Mouse (Mus musculus) kidney, postnatal 10 days (tissue): ENCODE measurements around the gene Atp11b.

Source experiments
- DNase-seq: peaks from one replicate; pipeline ENCODE4 v3.0.0; 2021; ENCODE audit warnings: mixed read lengths

The Atp11b gene

DNA sequence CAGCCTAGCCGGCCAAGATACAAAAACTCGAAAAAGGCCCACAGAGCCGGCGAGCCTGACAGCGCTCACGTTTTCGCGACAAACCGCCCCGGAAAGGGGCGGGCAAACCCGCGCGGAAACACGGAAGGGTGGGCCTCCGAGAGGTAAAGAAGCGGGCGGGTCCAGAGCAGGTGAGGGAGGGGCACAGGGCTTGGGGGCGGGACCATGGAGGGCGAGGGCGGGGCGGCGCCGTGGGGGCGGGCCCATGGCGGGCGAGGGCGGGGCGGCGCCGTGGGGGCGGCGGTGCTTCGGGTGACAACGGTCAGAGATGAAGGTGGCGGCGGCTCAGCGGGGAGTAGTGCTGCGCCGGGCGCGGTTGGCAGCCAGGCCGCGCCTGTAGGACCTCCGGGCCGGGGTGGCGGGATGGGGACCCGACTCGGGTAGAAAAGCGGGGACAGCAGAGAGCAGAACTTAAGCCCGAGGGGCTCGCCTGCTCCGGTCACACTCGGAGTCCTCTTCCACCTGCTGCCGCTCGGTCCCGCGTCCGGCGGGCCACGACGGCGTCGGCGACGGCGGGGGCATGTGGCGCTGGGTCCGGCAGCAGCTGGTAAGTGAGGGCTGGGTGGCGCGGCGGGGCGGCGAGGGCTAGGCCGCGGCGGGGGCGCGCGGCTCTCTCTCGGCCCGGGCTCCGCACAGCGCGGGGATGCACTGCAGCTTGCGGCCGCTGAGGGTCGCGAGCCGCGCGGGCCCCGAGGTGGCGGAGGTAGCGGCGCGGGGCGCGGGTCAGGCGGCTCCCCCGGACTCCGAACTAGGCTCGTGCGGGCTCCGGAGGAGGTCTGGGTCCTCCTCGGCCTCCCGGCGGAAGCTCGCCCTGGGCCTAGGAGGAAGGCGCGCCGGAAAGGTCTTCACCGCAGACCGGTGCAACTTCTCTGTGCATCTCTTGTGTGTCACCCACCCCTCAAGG, at the start of gene Atp11b:
Gene Atp11b, plus strand, starts transcription at position 282 of the 943 bp plus-strand sequence.
- peak; percentile 90 for DNase-seq

GRCm38 (mm10) chr3:35704328-35704613, 49.6 kb upstream of the Atp11b start:
- DNase-seq, result no peak

GRCm38 (mm10) chr3:35719531-35720205, 34.2 kb upstream of the Atp11b start:
- no peak for DNase-seq

DNA sequence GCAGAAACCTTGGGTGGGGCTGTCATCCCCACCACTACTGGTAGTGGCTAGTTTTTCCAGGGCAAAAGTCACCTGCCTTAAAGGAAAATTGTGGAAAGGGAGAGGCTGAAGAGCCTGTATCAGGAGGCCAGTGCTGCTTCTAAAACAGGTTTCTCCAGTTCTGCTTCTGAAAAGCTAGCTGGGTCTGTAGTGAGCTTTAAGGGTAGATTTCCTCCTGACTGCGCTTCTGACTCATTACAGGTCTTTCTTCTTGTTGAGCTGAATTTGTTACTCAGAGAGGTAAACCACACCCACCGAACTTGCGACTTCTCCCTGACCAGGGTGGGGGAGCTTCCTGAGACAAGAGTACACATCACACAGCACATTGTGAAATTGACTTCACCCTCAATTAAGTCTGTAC, 33.1 kb upstream of the Atp11b start:
- DNase-seq, result no peak

DNA sequence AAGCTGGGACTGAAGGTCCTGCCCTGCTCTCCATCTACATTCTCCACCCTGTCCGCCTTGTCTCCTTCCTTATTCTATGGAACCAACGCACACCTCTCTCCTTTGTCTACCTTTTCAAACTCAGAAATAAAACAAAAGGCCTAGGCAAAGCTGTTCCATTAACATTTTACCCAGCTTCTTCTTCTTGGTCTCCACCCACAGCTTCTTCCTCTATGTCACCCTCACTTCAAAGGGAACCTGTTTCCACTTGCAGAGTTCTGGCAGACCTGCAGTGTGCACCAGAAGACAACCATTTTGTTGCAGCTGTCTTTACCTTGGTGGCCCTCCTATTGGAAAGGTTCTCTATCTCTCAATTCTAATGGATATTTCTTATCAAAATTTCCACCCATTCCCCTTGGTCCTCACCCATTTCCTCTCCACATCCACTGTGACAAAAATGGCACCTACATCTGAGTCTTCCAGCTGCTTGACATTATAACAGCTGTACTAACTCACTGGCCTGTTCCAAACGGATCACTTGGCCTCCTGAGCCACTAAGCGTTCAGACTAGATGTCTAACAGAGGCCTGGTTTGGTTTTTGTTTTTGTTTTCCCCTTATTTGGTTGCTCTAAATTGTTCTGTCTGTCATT, 32.0 kb upstream of the Atp11b start:
- no peak for DNase-seq

DNA sequence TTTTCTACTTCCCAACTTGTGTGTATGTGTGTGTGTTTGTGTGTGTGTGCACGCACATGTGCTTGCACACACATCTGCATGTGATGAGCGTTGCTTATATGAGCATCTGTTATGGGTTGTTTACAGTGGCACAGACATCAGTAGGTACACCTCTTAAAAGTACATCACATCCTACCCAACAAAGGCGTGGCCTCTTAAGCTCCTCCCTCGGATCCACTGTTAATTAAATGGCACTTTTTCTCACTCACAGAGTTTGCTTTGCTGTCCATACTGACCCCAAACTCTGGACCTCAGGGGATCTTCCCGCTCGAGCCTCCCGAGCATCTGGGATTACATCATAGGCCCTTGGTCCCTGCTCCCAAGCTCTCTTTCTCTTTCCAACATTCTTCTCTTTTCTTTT, 31.1 kb upstream of the Atp11b start:
- no peak for DNase-seq

DNA sequence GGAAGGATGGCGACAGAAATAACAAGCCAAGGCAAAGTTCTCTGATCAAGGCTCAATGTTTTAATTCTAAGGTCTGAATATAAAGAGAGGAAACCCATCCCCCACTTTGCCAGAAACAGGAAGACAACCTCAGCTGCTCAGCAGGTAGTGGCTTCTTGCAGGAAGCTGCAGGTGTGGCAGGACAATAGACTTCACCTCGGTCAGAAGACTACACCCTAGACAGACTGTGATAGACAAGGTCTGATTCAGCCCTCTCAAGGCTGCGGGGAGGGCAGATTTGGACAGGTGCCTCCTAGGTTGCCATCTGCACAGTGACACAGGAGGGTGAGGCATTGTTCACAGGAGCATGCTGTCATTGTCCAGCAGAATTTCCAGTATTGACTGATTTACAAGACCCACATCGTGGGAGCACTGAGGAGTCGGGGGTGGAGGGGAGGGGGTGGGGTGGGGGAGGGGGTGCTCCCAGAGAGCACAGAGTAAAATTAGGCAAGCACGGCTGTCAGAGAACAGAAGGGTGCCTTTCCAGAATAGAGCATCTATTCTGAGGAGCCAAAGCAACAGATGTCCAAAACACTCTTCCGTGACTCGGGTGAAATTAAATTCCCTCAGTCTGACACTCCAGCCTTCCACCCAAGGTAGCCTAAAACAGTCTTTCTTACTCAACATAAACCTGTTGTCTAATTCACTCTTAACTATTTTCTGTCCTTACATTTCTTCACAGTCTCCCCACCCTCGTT, 30.2 kb upstream of the Atp11b start:
- no peak for DNase-seq

GRCm38 (mm10) chr3:35725096-35725495, 28.8 kb upstream of the Atp11b start:
- no peak for DNase-seq

GRCm38 (mm10) chr3:35726936-35727335, 27.0 kb upstream of the Atp11b start:
- DNase-seq, result no peak

DNA sequence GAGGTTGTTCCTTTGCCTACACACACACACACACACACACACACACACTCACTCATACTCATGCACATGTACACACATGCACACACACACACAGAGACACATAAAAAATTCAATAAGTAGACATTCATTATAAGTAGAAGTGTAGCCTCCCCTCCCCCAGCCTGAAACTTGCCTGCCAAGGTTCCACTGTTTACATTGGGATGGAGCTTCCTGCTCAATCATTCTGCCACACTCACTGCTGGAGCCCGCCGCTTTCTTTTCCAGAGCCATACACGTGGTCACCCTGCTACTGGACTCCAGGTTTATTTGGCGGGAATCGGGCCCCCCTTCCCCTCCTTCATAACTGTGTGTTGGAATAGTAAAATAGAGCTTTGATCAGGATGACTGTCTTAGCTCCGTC, 24.4 kb upstream of the Atp11b start:
- DNase-seq, result no peak

DNA sequence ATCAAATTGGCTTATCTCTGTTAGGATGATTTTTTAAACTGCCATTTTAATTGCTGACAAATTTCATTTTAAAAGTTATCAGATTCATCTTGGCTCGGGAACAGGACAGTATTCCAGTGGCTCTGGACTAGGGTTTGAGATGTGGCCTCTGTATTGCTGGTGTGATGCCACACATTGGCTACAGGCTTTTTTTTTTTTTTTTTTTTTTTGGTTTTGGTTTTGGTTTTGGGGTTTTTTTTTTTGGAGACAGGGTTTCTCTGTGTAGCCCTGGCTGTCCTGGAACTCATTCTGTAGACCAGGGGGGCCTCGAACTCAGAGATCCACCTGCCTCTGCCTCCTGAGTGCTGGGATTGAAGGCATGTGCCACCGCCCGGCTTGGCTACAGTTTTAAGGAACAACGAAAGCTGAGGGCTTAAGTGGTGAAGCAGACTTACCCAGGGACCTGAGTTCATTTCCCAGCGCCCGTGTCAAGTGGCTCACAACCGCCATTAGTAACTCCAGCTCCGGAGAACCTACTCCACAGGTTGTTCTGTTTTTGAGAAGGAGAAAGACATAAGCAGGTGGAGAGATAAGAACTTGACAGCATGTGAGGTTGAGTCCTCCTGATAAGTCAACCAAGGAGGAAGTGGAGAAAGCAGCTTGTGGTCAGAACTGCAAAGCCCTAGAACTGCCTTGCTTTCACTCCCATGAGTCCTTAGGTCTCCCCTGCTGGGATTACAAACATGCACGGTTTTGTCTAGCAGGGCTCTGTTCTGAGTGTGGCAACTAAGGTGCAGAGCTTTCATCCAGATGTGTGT, 21.7 kb upstream of the Atp11b start:
- no peak for DNase-seq

DNA sequence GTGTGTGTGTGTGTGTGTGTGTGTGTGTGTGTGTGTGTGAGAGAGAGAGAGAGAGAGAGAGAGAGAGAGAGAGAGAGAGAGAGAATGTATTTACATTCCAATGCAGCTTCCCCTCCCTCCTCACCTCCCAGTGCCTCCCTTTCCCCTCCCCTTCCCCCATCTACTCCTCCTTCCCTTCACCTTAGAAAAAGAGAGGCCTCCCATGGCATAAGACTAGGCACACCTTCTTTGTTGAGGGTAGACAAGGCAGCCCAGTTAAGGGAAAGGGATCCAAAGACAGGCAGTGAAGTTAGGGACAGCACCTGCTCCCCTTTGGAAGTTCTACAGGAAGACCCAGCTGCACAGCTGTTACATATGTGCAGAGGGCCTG, 21.1 kb upstream of the Atp11b start:
- no peak for DNase-seq

DNA sequence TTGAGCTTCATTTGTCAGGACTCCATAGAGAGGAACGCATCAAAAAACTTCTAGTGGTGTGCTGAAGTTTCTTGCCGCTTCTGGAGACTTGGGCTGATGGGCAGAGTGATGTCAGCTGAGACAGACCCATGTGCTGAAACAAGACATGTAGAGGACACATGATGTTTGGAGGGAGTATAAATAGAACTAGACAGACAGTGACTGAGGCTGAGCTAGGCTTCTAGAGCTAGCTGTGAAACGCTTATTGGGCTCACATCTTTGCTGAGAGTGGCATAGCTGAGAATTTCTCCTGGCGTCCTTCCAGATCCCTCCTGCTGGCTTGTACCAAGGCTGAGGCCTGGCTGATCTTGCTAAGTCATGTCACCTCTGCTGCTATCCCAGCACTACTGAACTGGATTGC, 19.4 kb upstream of the Atp11b start:
- DNase-seq, result peak; percentile 14

DNA sequence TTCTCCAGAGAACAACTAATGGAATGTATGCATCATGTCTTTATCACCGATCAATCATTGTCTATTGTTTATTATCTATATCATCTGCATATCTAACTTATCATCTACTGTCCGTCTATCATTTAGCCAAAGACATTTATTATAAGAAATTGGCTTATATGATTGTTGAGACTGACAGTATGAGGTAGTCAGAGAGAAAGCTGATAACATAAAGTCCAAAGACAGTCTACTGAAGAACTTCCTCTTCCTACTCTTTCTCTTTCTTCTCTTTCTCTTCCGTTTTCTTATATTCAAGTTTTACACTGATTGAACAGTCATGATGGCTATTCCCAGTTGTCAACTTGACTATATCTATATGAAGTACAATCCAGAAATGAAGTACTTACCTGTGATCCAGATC, 15.8 kb upstream of the Atp11b start:
- DNase-seq, result no peak

- DNase-seq, result peak; percentile 32
Observed at GRCm38 (mm10) chr3:35745010-35745409, 8.9 kb upstream of the Atp11b start.

GRCm38 (mm10) chr3:35746840-35747456, 7.0 kb upstream of the Atp11b start:
- no peak for DNase-seq

- DNase-seq, result no peak
Observed at GRCm38 (mm10) chr3:35750286-35750685, 3.6 kb upstream of the Atp11b start.

DNA sequence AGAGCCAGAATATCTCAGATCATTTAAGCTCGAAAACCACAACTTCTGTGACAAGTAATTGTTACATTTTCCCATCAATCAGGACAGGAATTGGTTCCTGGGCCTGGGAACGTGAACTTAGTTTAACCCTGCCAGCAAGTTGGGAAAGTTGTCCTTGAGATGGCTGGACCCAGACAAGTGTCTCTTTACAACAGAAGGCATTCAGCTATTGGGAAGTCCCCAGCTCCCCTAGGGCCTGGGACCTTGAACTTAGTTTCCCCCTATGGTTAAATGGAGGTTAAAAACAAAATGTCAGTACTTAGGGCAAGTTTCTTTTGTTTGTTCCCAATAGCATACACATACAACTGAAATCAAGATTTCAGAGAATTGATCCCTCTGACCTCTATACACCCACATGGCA, 2.2 kb upstream of the Atp11b start:
- DNase-seq, result no peak

GRCm38 (mm10) chr3:35762735-35763134, 8.8 kb downstream of the Atp11b start:
- DNase-seq, result no peak

GRCm38 (mm10) chr3:35764637-35765617, 11.0 kb downstream of the Atp11b start:
- no peak for DNase-seq

- no peak for DNase-seq
Observed at GRCm38 (mm10) chr3:35779748-35780147, 25.8 kb downstream of the Atp11b start.
